Mouse (Mus musculus): Measurements from ENCODE around the gene A630076J17Rik.

Gene A630076J17Rik

GRCm38 (mm10) chr3:107231202-107231601 lies 788 bp downstream of the A630076J17Rik start:
- no peak for DNase-seq (ENCODE audit: low spot score)

GRCm38 (mm10) chr3:107233351-107233813 lies 3.0 kb downstream of the A630076J17Rik start:
- DNase-seq (ENCODE audit: low spot score), result peak; percentile 92

GRCm38 (mm10) chr3:107233945-107234344 lies 3.5 kb downstream of the A630076J17Rik start:
- no peak for DNase-seq (ENCODE audit: low spot score)

- DNase-seq (ENCODE audit: low spot score), result no peak
Measured at GRCm38 (mm10) chr3:107238051-107238450, 7.6 kb downstream of the A630076J17Rik start.

GRCm38 (mm10) chr3:107238471-107238980 lies 8.1 kb downstream of the A630076J17Rik start:
- DNase-seq (ENCODE audit: low spot score), result no peak

- no peak for DNase-seq (ENCODE audit: low spot score)
Measured at GRCm38 (mm10) chr3:107239607-107240006, 9.2 kb downstream of the A630076J17Rik start, which contains the start of gene Prok1. Gene Prok1 (minus strand): TSS chr3:107239707.

- DNase-seq (ENCODE audit: low spot score), result no peak
Measured at GRCm38 (mm10) chr3:107241389-107242094, 11.1 kb downstream of the A630076J17Rik start.

GRCm38 (mm10) chr3:107246876-107247275 lies 16.5 kb downstream of the A630076J17Rik start:
- no peak for DNase-seq (ENCODE audit: low spot score)

- no peak for DNase-seq (ENCODE audit: low spot score)
Measured at GRCm38 (mm10) chr3:107249042-107249441, 18.6 kb downstream of the A630076J17Rik start.

- no peak for DNase-seq (ENCODE audit: low spot score)
Measured at GRCm38 (mm10) chr3:107250320-107250719, 19.9 kb downstream of the A630076J17Rik start.

- DNase-seq (ENCODE audit: low spot score), result no peak
Measured at GRCm38 (mm10) chr3:107252035-107252434, 21.6 kb downstream of the A630076J17Rik start.

GRCm38 (mm10) chr3:107253925-107254324 lies 23.5 kb downstream of the A630076J17Rik start:
- DNase-seq (ENCODE audit: low spot score), result no peak

- no peak for DNase-seq (ENCODE audit: low spot score)
Measured at GRCm38 (mm10) chr3:107255992-107256391, 25.6 kb downstream of the A630076J17Rik start.

GRCm38 (mm10) chr3:107256724-107257123 lies 26.3 kb downstream of the A630076J17Rik start:
- DNase-seq (ENCODE audit: low spot score), result no peak

- no peak for DNase-seq (ENCODE audit: low spot score)
Measured at GRCm38 (mm10) chr3:107257924-107258323, 27.5 kb downstream of the A630076J17Rik start.

GRCm38 (mm10) chr3:107260956-107261850 lies 30.8 kb downstream of the A630076J17Rik start:
- no peak for DNase-seq (ENCODE audit: low spot score)

- DNase-seq (ENCODE audit: low spot score), result no peak
Measured at GRCm38 (mm10) chr3:107261851-107262165, 31.4 kb downstream of the A630076J17Rik start.

- no peak for DNase-seq (ENCODE audit: low spot score)
Measured at GRCm38 (mm10) chr3:107266814-107267345, 36.5 kb downstream of the A630076J17Rik start.

GRCm38 (mm10) chr3:107272433-107272832 lies 42.0 kb downstream of the A630076J17Rik start:
- DNase-seq (ENCODE audit: low spot score), result no peak

GRCm38 (mm10) chr3:107273820-107274219 lies 43.4 kb downstream of the A630076J17Rik start:
- DNase-seq (ENCODE audit: low spot score), result peak; percentile 75

- DNase-seq (ENCODE audit: low spot score), result no peak
Measured at GRCm38 (mm10) chr3:107275351-107275750, 44.9 kb downstream of the A630076J17Rik start.

- DNase-seq (ENCODE audit: low spot score), result no peak
Measured at GRCm38 (mm10) chr3:107275996-107276395, 45.6 kb downstream of the A630076J17Rik start.

Measured in testis, postnatal 10 days (tissue).